Mouse (Mus musculus): ENCODE measurements at regions not wholly inside any gene's neighbourhood (a gene's known extent, or its start where the extent isn't known, plus 50 kb on each side); places are given as distances from the start of the nearest gene placed in this dataset.

DNA sequence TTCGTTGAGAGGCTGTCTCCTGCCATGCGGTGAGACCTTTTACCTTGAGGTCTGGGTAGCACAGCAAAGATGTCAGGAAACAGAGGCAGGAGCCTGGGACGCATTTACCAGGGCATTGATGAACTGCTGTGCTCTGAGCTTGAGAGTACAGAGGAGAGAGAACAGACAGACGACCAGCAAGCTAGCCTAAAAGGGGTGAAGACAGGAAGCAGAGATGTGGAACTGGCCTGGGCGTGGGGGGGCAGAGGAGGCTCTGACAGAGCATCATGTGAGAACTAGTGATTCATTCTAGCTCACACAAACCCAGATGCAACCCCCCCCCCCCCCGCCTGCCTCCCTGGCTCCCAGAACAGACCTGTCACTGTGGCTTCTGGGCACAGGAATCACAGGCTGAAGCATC is 95.1 kb downstream of the Tfap2c start:
- no peaks in the 10 kb centered on the region for H3K27me3 ChIP-seq (ENCODE audit: control insufficient read depth, insufficient read depth, low read length)
- H3K4me1 ChIP-seq (replicated peaks; ENCODE audit: control insufficient read depth in 2 of 2, insufficient read depth in 2 of 2, low read length in 1 of 2), result no peaks in the 10 kb centered on the region
- no peak overlapping the region for H3K9ac ChIP-seq (replicated peaks)
- no peaks in the 10 kb centered on the region for H3K36me3 ChIP-seq (replicated peaks; ENCODE audit: control insufficient read depth, insufficient read depth, low read depth)
- no peak for ATAC-seq (ENCODE audit: insufficient read depth)
- TF ChIP-seq EP300 (IDR thresholded peaks at IDR 0.05; ENCODE audit: low read depth) (no peak), CTCF (IDR thresholded peaks at IDR 0.05; ENCODE audit: low read depth) (no peak)
- H3K4me3 ChIP-seq (ENCODE audit: insufficient read depth in 1 of 2, low read depth in 2 of 2, low read length in 2 of 2), result no peak overlapping the region
- no peak for DNase-seq (ENCODE audit: low read depth in 3 of 3, low spot score in 3 of 3)
- H3K4me2 ChIP-seq (ENCODE audit: low read depth), result no peak overlapping the region
- H3K27ac ChIP-seq, result no peak overlapping the region
- 16% methylated on average over 5 of the region's 6 CpGs for WGBS (ENCODE audit: insufficient replicate concordance)
- H3K9me3 ChIP-seq (ENCODE audit: control insufficient read depth, low read length), result no peaks in the 10 kb centered on the region

DNA sequence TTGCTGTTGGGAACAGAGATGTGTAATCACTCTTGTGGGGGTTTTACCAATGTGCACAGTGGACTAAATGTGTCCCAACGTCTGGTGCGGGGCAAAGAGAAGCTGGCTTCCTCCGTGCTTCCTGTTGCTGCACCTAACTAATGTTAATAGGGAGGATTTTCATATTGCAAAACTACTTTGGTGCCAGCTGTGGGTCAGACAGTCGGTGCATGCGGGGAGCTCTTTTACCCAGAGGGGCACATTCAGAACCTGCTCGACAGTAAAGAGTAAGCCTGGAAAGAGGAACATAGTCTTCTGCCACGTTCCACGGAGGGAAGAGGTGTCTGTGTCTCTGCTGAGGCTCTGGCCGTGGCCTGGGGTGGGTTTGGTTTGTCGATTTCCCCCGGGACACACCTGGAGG is 98.7 kb downstream of the Tfap2c start:
- ATAC-seq (ENCODE audit: insufficient read depth), result no peak

DNA sequence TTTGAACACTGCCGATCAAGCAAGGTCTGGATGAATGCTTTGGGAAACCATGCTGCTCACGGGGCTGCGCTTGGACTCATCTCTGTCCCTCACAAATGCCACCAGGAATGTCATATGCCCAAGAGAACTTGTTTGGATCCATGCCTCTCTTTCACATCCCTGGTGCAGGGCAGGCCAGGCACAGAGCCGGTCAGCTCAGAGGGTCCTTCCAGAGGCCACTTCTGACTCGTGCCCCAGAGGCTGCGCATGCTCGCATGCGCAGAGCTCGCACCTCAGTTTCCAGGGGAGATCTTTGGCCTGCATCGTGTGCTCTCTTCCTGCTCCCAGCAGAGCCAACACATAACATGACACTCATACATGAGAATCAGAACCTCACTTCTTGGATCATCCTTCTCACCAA is 111.1 kb downstream of the Tfap2c start:
- no peak for TF ChIP-seq CTCF (IDR thresholded peaks at IDR 0.05; ENCODE audit: low read depth)
- TF ChIP-seq EP300 (IDR thresholded peaks at IDR 0.05; ENCODE audit: low read depth), result no peak
- H3K9me3 ChIP-seq (ENCODE audit: control insufficient read depth, low read length), result no peaks in the 10 kb centered on the region
- 63% methylated on average over 10 of the region's 10 CpGs for WGBS (ENCODE audit: insufficient replicate concordance)
- no peak overlapping the region for H3K4me2 ChIP-seq (ENCODE audit: low read depth)
- H3K4me1 ChIP-seq (replicated peaks; ENCODE audit: control insufficient read depth in 2 of 2, insufficient read depth in 2 of 2, low read length in 1 of 2), result no peaks in the 10 kb centered on the region
- H3K27ac ChIP-seq, result no peak overlapping the region
- H3K9ac ChIP-seq (replicated peaks), result no peak overlapping the region
- no peaks in the 10 kb centered on the region for H3K36me3 ChIP-seq (replicated peaks; ENCODE audit: control insufficient read depth, insufficient read depth, low read depth)
- ATAC-seq (ENCODE audit: insufficient read depth), result no peak
- H3K4me3 ChIP-seq (ENCODE audit: insufficient read depth in 1 of 2, low read depth in 2 of 2, low read length in 2 of 2), result no peak overlapping the region
- DNase-seq (ENCODE audit: low read depth in 3 of 3, low spot score in 3 of 3), result no peak
- H3K27me3 ChIP-seq (ENCODE audit: control insufficient read depth, insufficient read depth, low read length), result no peaks in the 10 kb centered on the region; the same call in 1 of the 2 replicates

More for the DNA sequence above, 98.7 kb downstream of the Tfap2c start:
- no peak for TF ChIP-seq EP300 (IDR thresholded peaks at IDR 0.05; ENCODE audit: low read depth)
- no peak for TF ChIP-seq CTCF (IDR thresholded peaks at IDR 0.05; ENCODE audit: low read depth)
- Histone ChIP-seq H3K27me3 (ENCODE audit: control insufficient read depth, insufficient read depth, low read length) (no peaks in the 10 kb centered on the region), H3K36me3 (replicated peaks; ENCODE audit: control insufficient read depth, insufficient read depth, low read depth) (no peaks in the 10 kb centered on the region), H3K9me3 (ENCODE audit: control insufficient read depth, low read length) (no peaks in the 10 kb centered on the region), H3K4me1 (replicated peaks; ENCODE audit: control insufficient read depth in 2 of 2, insufficient read depth in 2 of 2, low read length in 1 of 2) (no peaks in the 10 kb centered on the region), H3K4me2 (ENCODE audit: low read depth) (no peak overlapping the region), H3K27ac (no peak overlapping the region), H3K9ac (replicated peaks) (no peak overlapping the region), H3K4me3 (ENCODE audit: insufficient read depth in 1 of 2, low read depth in 2 of 2, low read length in 2 of 2) (no peak overlapping the region)
- WGBS (ENCODE audit: insufficient replicate concordance), result 18% methylated on average over 11 of the region's 11 CpGs
- no peak for DNase-seq (ENCODE audit: low read depth in 3 of 3, low spot score in 3 of 3)

DNA sequence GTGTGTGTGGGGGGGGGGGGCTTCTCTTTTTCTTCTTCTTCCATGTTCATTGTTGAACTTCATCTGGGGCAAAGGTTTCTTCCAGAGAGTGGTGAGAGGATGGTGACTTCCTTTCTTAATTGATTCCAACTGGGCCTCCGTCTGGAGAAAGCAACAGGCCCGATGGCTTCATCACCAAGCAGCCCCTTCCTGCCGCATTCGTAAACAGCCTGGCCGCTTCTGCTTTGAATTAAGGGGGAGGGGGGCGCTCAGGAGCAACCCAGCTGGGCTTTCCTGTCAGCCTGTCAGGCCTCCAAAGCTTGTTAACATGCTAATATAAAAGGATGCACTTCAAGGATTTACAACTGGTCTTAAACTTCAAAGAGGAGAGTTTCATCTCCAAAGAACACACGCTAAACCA is 111.5 kb downstream of the Tfap2c start:
- H3K4me3 ChIP-seq (ENCODE audit: insufficient read depth in 1 of 2, low read depth in 2 of 2, low read length in 2 of 2), result no peak overlapping the region
- H3K9ac ChIP-seq (replicated peaks), result no peak overlapping the region
- no peak overlapping the region for H3K4me2 ChIP-seq (ENCODE audit: low read depth)
- no peaks in the 10 kb centered on the region for H3K9me3 ChIP-seq (ENCODE audit: control insufficient read depth, low read length)
- no peaks in the 10 kb centered on the region for H3K4me1 ChIP-seq (replicated peaks; ENCODE audit: control insufficient read depth in 2 of 2, insufficient read depth in 2 of 2, low read length in 1 of 2)
- TF ChIP-seq CTCF (IDR thresholded peaks at IDR 0.05; ENCODE audit: low read depth) (no peak), EP300 (IDR thresholded peaks at IDR 0.05; ENCODE audit: low read depth) (no peak)
- ATAC-seq (ENCODE audit: insufficient read depth) (no peak), DNase-seq (ENCODE audit: low read depth in 3 of 3, low spot score in 3 of 3) (no peak)
- no peak overlapping the region for H3K27ac ChIP-seq
- WGBS (ENCODE audit: insufficient replicate concordance), result 7% methylated on average over 7 of the region's 7 CpGs
- no peaks in the 10 kb centered on the region for H3K36me3 ChIP-seq (replicated peaks; ENCODE audit: control insufficient read depth, insufficient read depth, low read depth)
- H3K27me3 ChIP-seq (ENCODE audit: control insufficient read depth, insufficient read depth, low read length), result no peaks in the 10 kb centered on the region; the same call in 1 of the 2 replicates

DNA sequence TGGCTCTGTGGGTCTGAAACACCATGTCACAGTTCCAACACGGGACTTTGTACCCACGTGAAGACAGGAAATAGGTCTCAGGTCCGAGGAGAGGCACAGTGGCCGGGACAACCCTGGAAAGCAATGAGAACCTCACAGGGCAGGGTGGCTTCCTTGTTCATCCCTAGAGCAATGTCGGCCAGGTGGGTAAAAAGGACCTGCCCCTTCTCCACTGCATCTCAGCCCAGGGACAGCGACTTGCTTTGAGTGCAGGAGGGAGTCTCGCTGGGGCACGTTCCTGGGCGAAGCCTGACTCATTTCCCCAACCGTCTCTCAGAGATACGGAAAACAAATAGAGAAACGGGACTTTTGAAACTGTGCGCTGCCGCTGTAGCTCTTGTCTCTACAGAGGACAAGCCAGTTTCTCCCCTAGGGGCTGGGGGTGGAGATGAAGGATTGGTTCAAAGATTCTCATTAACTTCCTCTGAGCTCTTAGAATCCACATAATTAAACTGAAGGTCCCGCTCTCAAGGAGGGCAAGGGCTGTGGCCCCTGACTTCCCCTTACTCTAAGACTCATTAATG is 112.1 kb downstream of the Tfap2c start:
- H3K27ac ChIP-seq, result no peak overlapping the region
- ATAC-seq (ENCODE audit: insufficient read depth) (no peak), DNase-seq (ENCODE audit: low read depth in 3 of 3, low spot score in 3 of 3) (no peak)
- TF ChIP-seq CTCF (IDR thresholded peaks at IDR 0.05; ENCODE audit: low read depth) (no peak), EP300 (IDR thresholded peaks at IDR 0.05; ENCODE audit: low read depth) (no peak)
- H3K36me3 ChIP-seq (replicated peaks; ENCODE audit: control insufficient read depth, insufficient read depth, low read depth), result no peaks in the 10 kb centered on the region
- no peak overlapping the region for H3K4me2 ChIP-seq (ENCODE audit: low read depth)
- H3K4me1 ChIP-seq (replicated peaks; ENCODE audit: control insufficient read depth in 2 of 2, insufficient read depth in 2 of 2, low read length in 1 of 2), result no peaks in the 10 kb centered on the region
- H3K9ac ChIP-seq (replicated peaks), result no peak overlapping the region
- H3K27me3 ChIP-seq (ENCODE audit: control insufficient read depth, insufficient read depth, low read length), result no peaks in the 10 kb centered on the region; the same call in 1 of the 2 replicates
- no peaks in the 10 kb centered on the region for H3K9me3 ChIP-seq (ENCODE audit: control insufficient read depth, low read length)
- H3K4me3 ChIP-seq (ENCODE audit: insufficient read depth in 1 of 2, low read depth in 2 of 2, low read length in 2 of 2), result no peak overlapping the region
- 4% methylated on average over 15 of the region's 15 CpGs for WGBS (ENCODE audit: insufficient replicate concordance)

Measured in liver, embryonic 14.5 days (tissue).